Mouse (Mus musculus): ENCODE measurements around the gene Hfe.

The Hfe gene

GRCm38 (mm10) chr13:23710374-23711089 lies at the start of gene Hfe:
Hfe (minus strand) TSS chr13:23710854.
- peak; percentile 55 for DNase-seq (ENCODE audit: low spot score)

- DNase-seq (ENCODE audit: low spot score): no peak
Measured at GRCm38 (mm10) chr13:23759916-23760239, 49.2 kb upstream of the Hfe start.

- no peak for DNase-seq (ENCODE audit: low spot score)
Measured at GRCm38 (mm10) chr13:23759251-23759771, 48.7 kb upstream of the Hfe start.

GRCm38 (mm10) chr13:23757921-23758320 lies 47.3 kb upstream of the Hfe start:
- DNase-seq (ENCODE audit: low spot score): no peak

GRCm38 (mm10) chr13:23757211-23757773 lies 46.6 kb upstream of the Hfe start:
- no peak for DNase-seq (ENCODE audit: low spot score)

- DNase-seq (ENCODE audit: low spot score): peak; percentile 75
Measured at GRCm38 (mm10) chr13:23756790-23757189, 46.1 kb upstream of the Hfe start, which contains the start of gene Hist1h4b. Hist1h4b (plus strand) TSS chr13:23757013.

GRCm38 (mm10) chr13:23755000-23755399 lies 44.3 kb upstream of the Hfe start:
- DNase-seq (ENCODE audit: low spot score): no peak

- no peak for DNase-seq (ENCODE audit: low spot score)
Measured at GRCm38 (mm10) chr13:23753314-23754078, 42.8 kb upstream of the Hfe start.

GRCm38 (mm10) chr13:23752742-23753172 lies 42.1 kb upstream of the Hfe start:
- DNase-seq (ENCODE audit: low spot score): no peak

GRCm38 (mm10) chr13:23752067-23752741 lies 41.5 kb upstream of the Hfe start, which contains the start of gene Hist1h3b:
Hist1h3b (plus strand) TSS chr13:23752267.
- DNase-seq (ENCODE audit: low spot score): peak; percentile 83

GRCm38 (mm10) chr13:23751478-23751956 lies 40.9 kb upstream of the Hfe start:
- no peak for DNase-seq (ENCODE audit: low spot score)

- peak; percentile 55 for DNase-seq (ENCODE audit: low spot score)
Measured at GRCm38 (mm10) chr13:23750839-23751477, 40.3 kb upstream of the Hfe start, which contains the start of gene Hist1h2ab. Hist1h2ab (plus strand) TSS chr13:23751126.

- no peak for DNase-seq (ENCODE audit: low spot score)
Measured at GRCm38 (mm10) chr13:23749563-23750121, 39.0 kb upstream of the Hfe start.

GRCm38 (mm10) chr13:23747892-23748288 lies 37.2 kb upstream of the Hfe start:
- DNase-seq (ENCODE audit: low spot score): no peak

GRCm38 (mm10) chr13:23747081-23747891 lies 36.6 kb upstream of the Hfe start:
- DNase-seq (ENCODE audit: low spot score): no peak

GRCm38 (mm10) chr13:23746201-23747080 lies 35.8 kb upstream of the Hfe start, which contains the start of gene Hist1h2bb:
Hist1h2bb (plus strand) TSS chr13:23746734.
- DNase-seq (ENCODE audit: low spot score): peak; percentile 67

- DNase-seq (ENCODE audit: low spot score): peak; percentile 67
Measured at GRCm38 (mm10) chr13:23745381-23746161, 34.9 kb upstream of the Hfe start, which contains the start of gene Hist1h3c. Hist1h3c (minus strand) TSS chr13:23745602.
